Mouse (Mus musculus): ENCODE measurements at regions not wholly inside any gene's neighbourhood (a gene's known extent, or its start where the extent isn't known, plus 50 kb on each side); places are given as distances from the start of the nearest gene placed in this dataset.

GRCm38 (mm10) chr3:38102181-38102580 lies 377.9 kb upstream of the Gm5148 start:
- H3K9me3 ChIP-seq (replicated peaks; ENCODE audit: control insufficient read depth, low read length) = no peaks in the 10 kb centered on the region
- no peak overlapping the region for H3K4me2 ChIP-seq (ENCODE audit: low read depth, low read length)
- no peak overlapping the region for H3K4me3 ChIP-seq (ENCODE audit: low read depth, low read length)
- DNase-seq (ENCODE audit: low spot score) = no peak
- H3K27me3 ChIP-seq (ENCODE audit: control insufficient read depth, insufficient read depth, low read length) = no peaks in the 10 kb centered on the region
- no peak overlapping the region for H3K9ac ChIP-seq (replicated peaks; ENCODE audit: low read length)
- H3K27ac ChIP-seq (replicated peaks; ENCODE audit: low read depth, low read length) = no peak overlapping the region
- ATAC-seq (replicated peaks; ENCODE audit: insufficient number of reproducible peaks, low FRiP score, low TSS enrichment, low read depth) = no peak
- WGBS = 81% methylated on average over 1 of the region's 1 CpGs
- H3K36me3 ChIP-seq (replicated peaks; ENCODE audit: control insufficient read depth, insufficient read depth, low read depth, low read length) = no peaks in the 10 kb centered on the region
- no peaks in the 10 kb centered on the region for H3K4me1 ChIP-seq (ENCODE audit: control insufficient read depth, insufficient read depth, low read length)

- no peak for ATAC-seq (replicated peaks; ENCODE audit: insufficient number of reproducible peaks, low FRiP score, low TSS enrichment, low read depth)
- no peak overlapping the region for H3K4me3 ChIP-seq (ENCODE audit: low read depth, low read length)
- no peaks in the 10 kb centered on the region; the same call in 1 of the 2 replicates for H3K4me1 ChIP-seq (ENCODE audit: control insufficient read depth, insufficient read depth, low read length)
- H3K36me3 ChIP-seq (replicated peaks; ENCODE audit: control insufficient read depth, insufficient read depth, low read depth, low read length) = no peaks in the 10 kb centered on the region
- H3K9me3 ChIP-seq (replicated peaks; ENCODE audit: control insufficient read depth, low read length) = no peaks in the 10 kb centered on the region
- H3K9ac ChIP-seq (replicated peaks; ENCODE audit: low read length) = no peak overlapping the region
- 47% methylated on average over 7 of the region's 7 CpGs for WGBS
- DNase-seq (ENCODE audit: low spot score) = peak; percentile 28
- H3K27ac ChIP-seq (replicated peaks; ENCODE audit: low read depth, low read length) = no peak overlapping the region
- H3K4me2 ChIP-seq (ENCODE audit: low read depth, low read length) = no peak overlapping the region
- no peaks in the 10 kb centered on the region for H3K27me3 ChIP-seq (ENCODE audit: control insufficient read depth, insufficient read depth, low read length)
Observed at GRCm38 (mm10) chr3:38094370-38094979, 370.2 kb upstream of the Gm5148 start.

DNA sequence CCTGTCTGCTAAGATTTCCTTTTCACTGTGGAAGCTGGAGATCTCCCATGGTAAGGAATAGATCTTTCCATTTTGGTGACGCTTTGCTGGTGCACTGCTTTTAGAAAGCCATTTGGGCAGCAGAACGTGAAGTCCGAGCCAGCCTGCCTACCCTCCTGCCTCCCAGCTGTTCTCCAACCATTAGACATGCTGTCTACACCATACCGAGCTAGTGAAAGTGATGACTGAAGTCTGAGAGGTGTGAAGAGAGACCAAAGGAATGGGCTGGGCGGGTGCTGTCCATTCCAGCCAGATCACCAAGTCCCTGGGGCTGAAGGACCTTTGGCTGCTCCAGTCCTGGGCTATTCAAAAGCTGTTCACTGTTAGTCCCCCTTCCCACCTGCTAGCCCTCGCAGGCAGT lies 360.3 kb upstream of the Gm5148 start:
- no peak overlapping the region for H3K4me3 ChIP-seq (ENCODE audit: low read depth, low read length)
- no peak for DNase-seq (ENCODE audit: low spot score)
- no peak for ATAC-seq (replicated peaks; ENCODE audit: insufficient number of reproducible peaks, low FRiP score, low TSS enrichment, low read depth)
- no peaks in the 10 kb centered on the region for H3K27me3 ChIP-seq (ENCODE audit: control insufficient read depth, insufficient read depth, low read length)
- H3K27ac ChIP-seq (replicated peaks; ENCODE audit: low read depth, low read length) = no peak overlapping the region
- no peaks in the 10 kb centered on the region for H3K4me1 ChIP-seq (ENCODE audit: control insufficient read depth, insufficient read depth, low read length)
- 70% methylated on average over 6 of the region's 6 CpGs for WGBS
- no peaks in the 10 kb centered on the region for H3K36me3 ChIP-seq (replicated peaks; ENCODE audit: control insufficient read depth, insufficient read depth, low read depth, low read length)
- H3K9me3 ChIP-seq (replicated peaks; ENCODE audit: control insufficient read depth, low read length) = no peaks in the 10 kb centered on the region
- H3K9ac ChIP-seq (replicated peaks; ENCODE audit: low read length) = no peak overlapping the region
- no peak overlapping the region for H3K4me2 ChIP-seq (ENCODE audit: low read depth, low read length)

- WGBS = 84% methylated on average over 11 of the region's 11 CpGs
- ATAC-seq (replicated peaks; ENCODE audit: insufficient number of reproducible peaks, low FRiP score, low TSS enrichment, low read depth) (no peak), DNase-seq (ENCODE audit: low spot score) (no peak)
- Histone ChIP-seq H3K4me1 (ENCODE audit: control insufficient read depth, insufficient read depth, low read length) (no peaks in the 10 kb centered on the region), H3K27ac (replicated peaks; ENCODE audit: low read depth, low read length) (no peak overlapping the region), H3K36me3 (replicated peaks; ENCODE audit: control insufficient read depth, insufficient read depth, low read depth, low read length) (no peaks in the 10 kb centered on the region), H3K9ac (replicated peaks; ENCODE audit: low read length) (no peak overlapping the region), H3K4me3 (ENCODE audit: low read depth, low read length) (no peak overlapping the region), H3K4me2 (ENCODE audit: low read depth, low read length) (no peak overlapping the region), H3K9me3 (replicated peaks; ENCODE audit: control insufficient read depth, low read length) (no peaks in the 10 kb centered on the region), H3K27me3 (ENCODE audit: control insufficient read depth, insufficient read depth, low read length) (no peaks in the 10 kb centered on the region)
Observed at GRCm38 (mm10) chr3:38082386-38082785, 358.1 kb upstream of the Gm5148 start.

GRCm38 (mm10) chr3:38076835-38077234 lies 352.5 kb upstream of the Gm5148 start:
- Histone ChIP-seq H3K4me3 (ENCODE audit: low read depth, low read length) (no peak overlapping the region), H3K9ac (replicated peaks; ENCODE audit: low read length) (no peak overlapping the region), H3K4me1 (ENCODE audit: control insufficient read depth, insufficient read depth, low read length) (no peaks in the 10 kb centered on the region), H3K9me3 (replicated peaks; ENCODE audit: control insufficient read depth, low read length) (no peaks in the 10 kb centered on the region), H3K27me3 (ENCODE audit: control insufficient read depth, insufficient read depth, low read length) (no peaks in the 10 kb centered on the region), H3K27ac (replicated peaks; ENCODE audit: low read depth, low read length) (no peak overlapping the region), H3K4me2 (ENCODE audit: low read depth, low read length) (no peak overlapping the region), H3K36me3 (replicated peaks; ENCODE audit: control insufficient read depth, insufficient read depth, low read depth, low read length) (no peaks in the 10 kb centered on the region)
- 84% methylated on average over 1 of the region's 1 CpGs for WGBS
- ATAC-seq (replicated peaks; ENCODE audit: insufficient number of reproducible peaks, low FRiP score, low TSS enrichment, low read depth) = no peak
- no peak for DNase-seq (ENCODE audit: low spot score)

DNA sequence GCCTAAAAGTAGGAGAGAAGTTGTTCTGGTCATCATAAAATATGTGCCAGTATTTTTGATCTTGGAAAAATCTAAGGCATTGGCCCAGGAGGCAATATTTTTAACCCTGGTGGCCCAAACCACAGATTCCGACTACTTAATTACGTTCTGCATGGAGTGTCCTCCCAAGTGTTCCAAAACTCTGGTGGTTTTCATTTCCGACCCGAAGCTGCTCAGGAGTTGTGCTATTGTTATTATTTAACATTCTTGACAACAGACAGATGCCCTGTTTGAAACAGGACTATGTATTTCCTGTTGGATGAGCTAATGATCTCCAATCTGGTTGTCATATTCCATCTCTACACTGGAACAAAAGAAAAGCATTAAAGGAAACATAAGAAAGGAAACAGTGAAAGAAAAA lies 349.7 kb upstream of the Gm5148 start:
- 79% methylated on average over 4 of the region's 4 CpGs for WGBS
- H3K27me3 ChIP-seq (ENCODE audit: control insufficient read depth, insufficient read depth, low read length) = no peaks in the 10 kb centered on the region
- no peaks in the 10 kb centered on the region for H3K36me3 ChIP-seq (replicated peaks; ENCODE audit: control insufficient read depth, insufficient read depth, low read depth, low read length)
- H3K27ac ChIP-seq (replicated peaks; ENCODE audit: low read depth, low read length) = no peak overlapping the region
- no peaks in the 10 kb centered on the region for H3K9me3 ChIP-seq (replicated peaks; ENCODE audit: control insufficient read depth, low read length)
- H3K4me1 ChIP-seq (ENCODE audit: control insufficient read depth, insufficient read depth, low read length) = no peaks in the 10 kb centered on the region
- H3K4me2 ChIP-seq (ENCODE audit: low read depth, low read length) = no peak overlapping the region
- DNase-seq (ENCODE audit: low spot score) = no peak
- no peak overlapping the region for H3K4me3 ChIP-seq (ENCODE audit: low read depth, low read length)
- H3K9ac ChIP-seq (replicated peaks; ENCODE audit: low read length) = no peak overlapping the region
- no peak for ATAC-seq (replicated peaks; ENCODE audit: insufficient number of reproducible peaks, low FRiP score, low TSS enrichment, low read depth)

DNA sequence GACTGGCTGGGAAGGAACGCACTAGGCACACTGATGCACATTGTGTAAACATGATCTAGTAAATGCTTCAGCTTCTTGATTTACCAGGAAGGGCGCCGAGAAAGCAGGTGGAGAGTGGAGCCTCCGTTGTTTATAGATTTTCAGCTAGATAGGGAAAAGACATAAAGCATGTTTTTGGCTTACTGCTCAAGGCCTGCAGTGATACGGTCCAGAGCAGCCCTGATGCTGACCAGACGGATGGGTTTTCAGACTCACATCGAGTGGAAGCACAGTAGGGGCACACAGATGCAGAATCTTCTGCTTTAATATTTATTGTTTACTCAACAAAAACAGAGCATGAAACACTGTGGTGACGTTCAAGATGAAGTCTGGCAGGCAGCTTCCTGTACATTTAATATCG lies 331.3 kb upstream of the Gm5148 start:
- H3K9me3 ChIP-seq (replicated peaks; ENCODE audit: control insufficient read depth, low read length) = no peaks in the 10 kb centered on the region
- WGBS = 81% methylated on average over 9 of the region's 9 CpGs
- H3K27me3 ChIP-seq (ENCODE audit: control insufficient read depth, insufficient read depth, low read length) = no peaks in the 10 kb centered on the region
- H3K36me3 ChIP-seq (replicated peaks; ENCODE audit: control insufficient read depth, insufficient read depth, low read depth, low read length) = no peaks in the 10 kb centered on the region
- H3K4me3 ChIP-seq (ENCODE audit: low read depth, low read length) = no peak overlapping the region
- DNase-seq (ENCODE audit: low spot score) (no peak), ATAC-seq (replicated peaks; ENCODE audit: insufficient number of reproducible peaks, low FRiP score, low TSS enrichment, low read depth) (no peak)
- no peak overlapping the region for H3K4me2 ChIP-seq (ENCODE audit: low read depth, low read length)
- H3K9ac ChIP-seq (replicated peaks; ENCODE audit: low read length) = no peak overlapping the region
- H3K4me1 ChIP-seq (ENCODE audit: control insufficient read depth, insufficient read depth, low read length) = no peaks in the 10 kb centered on the region
- no peak overlapping the region for H3K27ac ChIP-seq (replicated peaks; ENCODE audit: low read depth, low read length)

- H3K4me2 ChIP-seq (ENCODE audit: low read depth, low read length) = no peak overlapping the region
- H3K4me1 ChIP-seq (ENCODE audit: control insufficient read depth, insufficient read depth, low read length) = no peaks in the 10 kb centered on the region
- no peak for DNase-seq (ENCODE audit: low spot score)
- H3K9me3 ChIP-seq (replicated peaks; ENCODE audit: control insufficient read depth, low read length) = no peaks in the 10 kb centered on the region
- no peak overlapping the region for H3K9ac ChIP-seq (replicated peaks; ENCODE audit: low read length)
- H3K27ac ChIP-seq (replicated peaks; ENCODE audit: low read depth, low read length) = no peak overlapping the region
- H3K36me3 ChIP-seq (replicated peaks; ENCODE audit: control insufficient read depth, insufficient read depth, low read depth, low read length) = no peaks in the 10 kb centered on the region
- no peak for ATAC-seq (replicated peaks; ENCODE audit: insufficient number of reproducible peaks, low FRiP score, low TSS enrichment, low read depth)
- H3K4me3 ChIP-seq (ENCODE audit: low read depth, low read length) = no peak overlapping the region
- H3K27me3 ChIP-seq (ENCODE audit: control insufficient read depth, insufficient read depth, low read length) = no peaks in the 10 kb centered on the region
- 92% methylated on average over 7 of the region's 7 CpGs for WGBS
Observed at GRCm38 (mm10) chr3:38052941-38053340, 328.7 kb upstream of the Gm5148 start.
